Mouse (Mus musculus) MEL (cell line): ENCODE results near the gene Gadd45a. TPM values are rescaled to one million over a fixed set of nuclear protein-coding genes. Genes with fewer than 3 reads are reported as not detected.

Source experiments
- DNase-seq: peaks from one replicate; pipeline ENCODE4 v3.0.0; 2011; ENCODE audit warnings: low read depth, low spot score
- H3K27ac ChIP-seq: 2 replicates; pipeline ENCODE4 v1.5.1; 2012; ENCODE audit warnings: low read depth, mild to moderate bottlenecking, control low read depth, low read length, moderate library complexity; ENCODE audit not compliant: control insufficient read depth
- H3K27me3 ChIP-seq, 2 experiments: fragments of 150-350 bp in 1 of 2; sonication (generic) in 1 of 2; 2 replicates each; pipeline ENCODE4 v1.6.1; 2012; ENCODE audit warnings: low read length in 2 of 2, mild to moderate bottlenecking in 2 of 2, improper control_type of control experiment in 1 of 2, moderate library complexity in 1 of 2; ENCODE audit not compliant: insufficient read depth in 2 of 2, control insufficient read depth in 1 of 2
- H3K36me3 ChIP-seq, 2 experiments: 2 replicates each; pipeline ENCODE4 v1.6.1; 2012 to 2014; ENCODE audit warnings: low read length in 2 of 2, improper control_type of control experiment in 1 of 2, inconsistent platforms in 1 of 2, mild to moderate bottlenecking in 1 of 2; ENCODE audit not compliant: insufficient read depth in 2 of 2, control insufficient read depth in 1 of 2
- H3K4me1 ChIP-seq, 2 experiments: fragments of 150-350 bp in 1 of 2; sonication (generic) in 1 of 2; 2 replicates each; pipeline ENCODE4 v1.6.1; 2012; ENCODE audit warnings: low read length in 2 of 2, improper control_type of control experiment in 1 of 2, mild to moderate bottlenecking in 1 of 2; ENCODE audit not compliant: insufficient read depth in 2 of 2, control insufficient read depth in 1 of 2
- H3K4me3 ChIP-seq, 2 experiments: fragments of 150-350 bp in 1 of 2; sonication (generic) in 1 of 2; 2 replicates each; pipeline ENCODE4 v1.5.1; 2012; ENCODE audit warnings: low read depth in 2 of 2, low read length in 2 of 2, mild to moderate bottlenecking in 2 of 2, moderate library complexity in 2 of 2, control low read depth in 1 of 2, improper control_type of control experiment in 1 of 2; ENCODE audit not compliant: control insufficient read depth in 1 of 2, insufficient read depth in 1 of 2
- H3K79me2 ChIP-seq: 2 replicates; pipeline ENCODE4 v1.6.1; 2012; ENCODE audit warnings: mild to moderate bottlenecking, low read length, moderate library complexity; ENCODE audit not compliant: control insufficient read depth, poor library complexity, insufficient read depth
- H3K9ac ChIP-seq: 2 replicates; pipeline ENCODE4 v1.6.1; 2012; ENCODE audit warnings: low read depth, mild to moderate bottlenecking, control low read depth, low read length, moderate library complexity; ENCODE audit not compliant: control insufficient read depth, poor library complexity, severe bottlenecking
- H3K9me3 ChIP-seq: fragments of 150-350 bp; sonication (generic); replicated peaks from 2 replicates; pipeline ENCODE4 v1.6.1; 2012; ENCODE audit warnings: mild to moderate bottlenecking, low read length, improper control_type of control experiment, moderate library complexity; ENCODE audit not compliant: insufficient read depth
- CHD1 ChIP-seq: IDR thresholded peaks from 2 replicates; pipeline ENCODE4 v1.6.1; 2012; ENCODE audit warnings: low read depth, mild to moderate bottlenecking, inconsistent platforms, low read length, improper control_type of control experiment
- CTCF ChIP-seq, 3 experiments: IDR thresholded peaks in 2 of 3; conservative IDR thresholded peaks in 1 of 3; 2 replicates each; pipeline ENCODE4 v1.5.1; 2011 to 2012; ENCODE audit warnings: low read length in 3 of 3, low read depth in 2 of 3, mild to moderate bottlenecking in 2 of 3, improper control_type of control experiment in 1 of 3, inconsistent platforms in 1 of 3, mixed read lengths in 1 of 3, moderate library complexity in 1 of 3; ENCODE audit not compliant: control insufficient read depth in 1 of 3, insufficient read depth in 1 of 3, poor library complexity in 1 of 3, severe bottlenecking in 1 of 3
- E2F4 ChIP-seq: IDR thresholded peaks from 2 replicates; pipeline ENCODE4 v1.6.1; 2011; ENCODE audit warnings: low read depth, low read length, improper control_type of control experiment, borderline replicate concordance
- ELF1 ChIP-seq: IDR thresholded peaks from 2 replicates; pipeline ENCODE4 v1.6.1; 2014; ENCODE audit warnings: low read depth, mild to moderate bottlenecking, inconsistent platforms, low read length, improper control_type of control experiment, moderate library complexity
- EP300 ChIP-seq, 2 experiments: IDR thresholded peaks; 2 replicates each; pipeline ENCODE4 v1.6.1; 2011; ENCODE audit warnings: improper control_type of control experiment in 2 of 2, low read length in 2 of 2, low read depth in 1 of 2, mild to moderate bottlenecking in 1 of 2
- ETS1 ChIP-seq: IDR thresholded peaks from 2 replicates; pipeline ENCODE4 v1.6.1; 2012; ENCODE audit warnings: low read depth, mild to moderate bottlenecking, inconsistent platforms, low read length, improper control_type of control experiment, moderate library complexity
- HCFC1 ChIP-seq: IDR thresholded peaks from 2 replicates; pipeline ENCODE4 v1.6.1; 2012; ENCODE audit warnings: low read depth, mild to moderate bottlenecking, inconsistent platforms, low read length, improper control_type of control experiment, moderate library complexity
- KAT2A ChIP-seq: conservative IDR thresholded peaks from 2 replicates; pipeline ENCODE4 v1.6.1; 2012; ENCODE audit warnings: low read depth, low read length, improper control_type of control experiment, inconsistent platforms
- MAFK ChIP-seq: IDR thresholded peaks from 2 replicates; pipeline ENCODE4 v1.6.1; 2011; ENCODE audit warnings: low read depth, mild to moderate bottlenecking, low read length, improper control_type of control experiment, borderline replicate concordance
- MAX ChIP-seq: IDR thresholded peaks from 2 replicates; pipeline ENCODE4 v1.6.1; 2011; ENCODE audit warnings: low read length, improper control_type of control experiment
- MYB ChIP-seq: IDR thresholded peaks from 2 replicates; pipeline ENCODE4 v1.6.1; 2011; ENCODE audit warnings: mild to moderate bottlenecking, low read depth, low read length, improper control_type of control experiment
- MYC ChIP-seq: IDR thresholded peaks from 2 replicates; pipeline ENCODE4 v1.6.1; 2011; ENCODE audit warnings: low read depth, mild to moderate bottlenecking, low read length, improper control_type of control experiment, moderate library complexity
- NELFE ChIP-seq: IDR thresholded peaks from 2 replicates; pipeline ENCODE4 v1.6.1; 2011; ENCODE audit warnings: low read depth, low read length, improper control_type of control experiment
- NRF1 ChIP-seq: IDR thresholded peaks from 2 replicates; pipeline ENCODE4 v1.6.1; 2014; ENCODE audit warnings: low read depth, mild to moderate bottlenecking, inconsistent platforms, low read length, improper control_type of control experiment, moderate library complexity; ENCODE audit not compliant: poor library complexity, insufficient read depth, severe bottlenecking
- POLR2AphosphoS2 ChIP-seq: IDR thresholded peaks from 2 replicates; pipeline ENCODE4 v1.6.1; 2011; ENCODE audit warnings: low read length, improper control_type of control experiment
- RAD21 ChIP-seq: IDR thresholded peaks from 2 replicates; pipeline ENCODE4 v1.6.1; 2011; ENCODE audit warnings: mild to moderate bottlenecking, low read depth, low read length, improper control_type of control experiment
- RCOR1 ChIP-seq: IDR thresholded peaks from 2 replicates; pipeline ENCODE4 v1.6.1; 2012; ENCODE audit warnings: low read depth, mild to moderate bottlenecking, inconsistent platforms, low read length, improper control_type of control experiment
- TAL1 ChIP-seq: IDR thresholded peaks from 2 replicates; pipeline ENCODE4 v1.6.1; 2012; ENCODE audit warnings: mild to moderate bottlenecking, inconsistent platforms, low read length, moderate library complexity, mixed read lengths
- TBP ChIP-seq: IDR thresholded peaks from 2 replicates; pipeline ENCODE4 v1.8.0; 2011; ENCODE audit warnings: low read depth, low read length, improper control_type of control experiment
- TCF12 ChIP-seq: IDR thresholded peaks from 2 replicates; pipeline ENCODE4 v1.6.1; 2014; ENCODE audit warnings: low read depth, mild to moderate bottlenecking, inconsistent platforms, low read length, improper control_type of control experiment, moderate library complexity
- ZC3H11A ChIP-seq: IDR thresholded peaks from 2 replicates; pipeline ENCODE4 v1.6.1; 2012; ENCODE audit warnings: low read depth, mild to moderate bottlenecking, inconsistent platforms, low read length, improper control_type of control experiment
- ZKSCAN1 ChIP-seq: IDR thresholded peaks from 2 replicates; pipeline ENCODE4 v1.6.1; 2012; ENCODE audit warnings: low read depth, mild to moderate bottlenecking, inconsistent platforms, low read length, improper control_type of control experiment, moderate library complexity
- ZNF384 ChIP-seq: IDR thresholded peaks from 2 replicates; pipeline ENCODE4 v1.6.1; 2012; ENCODE audit warnings: low read depth, mild to moderate bottlenecking, inconsistent platforms, low read length, improper control_type of control experiment
- polyA plus RNA-seq, 2 experiments: library from polyadenylated mRNA; stranded (reverse) in 1 of 2; unstranded in 1 of 2; fragments of >175 nt in 1 of 2; fragments of >200 nt in 1 of 2; gene quantifications; 2 replicates each; pipeline versions ENCODE4 v1.2.1 to v1.2.4; 2012; ENCODE audit warnings: low replicate concordance in 2 of 2, low read depth in 1 of 2; ENCODE audit not compliant: insufficient read length in 2 of 2, insufficient read depth in 1 of 2, missing spikeins in 1 of 2
- total RNA-seq: library from RNA; depleted of rRNA; stranded (reverse); fragments of 300-350 nt; gene quantifications from 2 replicates; pipeline ENCODE4 v1.2.3, GENCODE M21; 2012

Gene Gadd45a
- total and polyA plus RNA-seq, 3 experiments = 18.1 to 37.4 TPM; not detected in 1

DNA sequence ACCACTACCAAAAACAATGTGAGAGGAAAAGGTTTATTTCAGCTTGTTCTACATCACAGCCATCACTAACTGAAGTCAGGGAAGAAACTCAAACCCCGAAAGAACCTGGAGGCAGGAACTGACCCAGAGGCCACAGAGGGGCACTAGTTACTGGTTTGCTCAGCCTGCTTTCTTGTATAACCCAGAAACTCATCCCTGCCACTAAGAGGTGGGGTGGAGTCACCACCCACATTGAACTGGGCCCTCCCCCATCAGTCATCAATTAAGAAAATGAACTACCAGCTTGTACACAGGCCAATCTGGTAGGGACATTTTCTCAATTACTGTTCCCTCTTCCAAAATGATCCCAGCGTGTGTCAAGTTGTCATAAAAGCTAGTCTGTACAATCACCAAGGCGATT is 10.6 kb downstream of the Gadd45a start:
- no peaks in the 10 kb centered on the region for H3K9me3 ChIP-seq
- DNase-seq = no peak
- peaks cover 0 to 37% of the 10 kb centered on the region in 2 experiments; a peak in 2 of 4 replicates for H3K36me3 ChIP-seq
- H3K4me1 ChIP-seq = peaks cover 35 to 43% of the 10 kb centered on the region in 2 experiments
- no peak overlapping the region for H3K9ac ChIP-seq
- peak overlapping the region; percentile 21 for H3K27ac ChIP-seq
- H3K79me2 ChIP-seq = no peaks in the 10 kb centered on the region
- no peaks in the 10 kb centered on the region for H3K27me3 ChIP-seq
- no peak overlapping the region for H3K4me3 ChIP-seq
- no peak for TF ChIP-seq ZC3H11A
- TF ChIP-seq CHD1 = no peak
- TF ChIP-seq RAD21 = no peak
- no peak for TF ChIP-seq ZNF384
- no peak for TF ChIP-seq NELFE

DNA sequence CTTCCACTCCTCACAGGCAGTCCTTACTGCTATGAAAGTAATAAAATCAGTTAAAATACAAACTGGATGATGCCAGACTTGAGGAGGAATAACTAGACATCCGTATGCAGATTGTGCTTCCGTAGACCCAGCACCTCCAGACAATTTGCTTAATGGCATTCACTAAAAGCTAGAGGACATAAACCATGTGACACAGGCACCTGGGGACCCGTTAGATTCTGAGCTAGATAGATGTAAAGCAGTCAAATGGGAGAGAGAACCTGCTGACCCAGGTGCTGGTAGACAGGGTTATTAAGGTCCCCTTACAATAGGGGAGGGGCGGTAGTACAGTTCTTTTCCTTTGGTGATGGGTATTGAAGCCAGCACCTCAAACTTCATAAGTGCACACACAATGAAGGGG is 13.5 kb downstream of the Gadd45a start:
- H3K4me3 ChIP-seq = no peak overlapping the region
- H3K27me3 ChIP-seq = no peaks in the 10 kb centered on the region
- H3K9ac ChIP-seq = no peak overlapping the region
- no peaks in the 10 kb centered on the region for H3K79me2 ChIP-seq
- H3K4me1 ChIP-seq = peaks cover 20 to 23% of the 10 kb centered on the region in 2 experiments
- no peak for DNase-seq
- H3K27ac ChIP-seq = no peak overlapping the region
- TF ChIP-seq TAL1 (no peak), ETS1 (no peak), KAT2A (no peak), TBP (no peak), HCFC1 (no peak), RCOR1 (no peak), ZNF384 (no peak), POLR2AphosphoS2 (no peak), TCF12 (no peak), NRF1 (no peak), CHD1 (no peak), EP300 (IDR thresholded peaks at IDR 0.05; ENCODE audit: low read depth in 1 of 2, low read length in 2 of 2) (no peak)
- peaks cover 1 to 22% of the 10 kb centered on the region in 2 experiments; a peak in 3 of 4 replicates for H3K36me3 ChIP-seq
- no peaks in the 10 kb centered on the region for H3K9me3 ChIP-seq

DNA sequence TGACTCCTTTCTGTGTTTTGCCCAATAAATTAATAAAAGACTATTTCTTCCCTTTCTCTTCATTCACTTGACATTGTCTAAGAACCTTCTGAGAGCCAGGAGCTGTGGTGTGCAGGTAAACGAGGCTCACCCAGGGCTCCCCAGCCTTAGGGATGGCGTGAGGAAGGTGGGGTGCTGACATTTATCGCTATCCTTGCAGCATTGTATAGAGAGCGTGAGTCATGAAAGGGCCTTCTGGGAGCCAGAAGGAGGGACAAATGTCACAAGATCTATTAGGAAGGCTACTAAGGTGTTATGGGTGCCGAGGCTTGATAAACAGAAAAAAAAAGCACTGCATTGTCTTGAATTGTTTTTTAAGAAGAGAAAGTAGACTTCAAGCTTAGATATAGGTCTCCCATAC is 15.9 kb downstream of the Gadd45a start:
- no peak overlapping the region for H3K9ac ChIP-seq
- no peak for TF ChIP-seq CTCF (IDR thresholded peaks at IDR 0.05 in 2 of 3, conservative IDR thresholded peaks at IDR 0.05 in 1 of 3; ENCODE audit: control insufficient read depth in 1 of 3, insufficient read depth in 1 of 3, low read depth in 2 of 3, low read length in 3 of 3, poor library complexity in 1 of 3, severe bottlenecking in 1 of 3)
- TF ChIP-seq ZNF384 = no peak
- no peak for TF ChIP-seq ELF1
- TF ChIP-seq E2F4 = no peak
- TF ChIP-seq ZC3H11A = no peak
- no peak for TF ChIP-seq ZKSCAN1
- TF ChIP-seq EP300 (IDR thresholded peaks at IDR 0.05; ENCODE audit: low read depth in 1 of 2, low read length in 2 of 2) = no peak
- TF ChIP-seq MYB = no peak
- no peak for TF ChIP-seq MAX
- TF ChIP-seq MYC = no peak
- no peak for TF ChIP-seq TAL1
- no peak for TF ChIP-seq MAFK
- H3K27me3 ChIP-seq = no peaks in the 10 kb centered on the region
- peaks cover 7 to 8% of the 10 kb centered on the region in 2 experiments for H3K36me3 ChIP-seq
- no peaks in the 10 kb centered on the region for H3K9me3 ChIP-seq
- H3K79me2 ChIP-seq = no peaks in the 10 kb centered on the region
- no peak for DNase-seq
- peaks cover 5 to 8% of the 10 kb centered on the region in 2 experiments for H3K4me1 ChIP-seq
- H3K4me3 ChIP-seq = no peak overlapping the region
- no peak overlapping the region for H3K27ac ChIP-seq
